Mouse (Mus musculus) CH12.LX (cell line): Measurements from ENCODE around the gene Spef2. TPM values are rescaled to one million over a fixed set of nuclear protein-coding genes. Genes with fewer than 3 reads are reported as not detected.

Source experiments
- DNase-seq: peaks from one replicate; pipeline ENCODE4 v3.0.0-alpha.2; 2013; ENCODE audit errors: extremely low read depth
- H3K27ac ChIP-seq: 2 replicates; pipeline ENCODE4 v1.5.1; 2012; ENCODE audit warnings: low read depth, mild to moderate bottlenecking, control low read depth, moderate library complexity; ENCODE audit not compliant: insufficient read depth
- H3K27me3 ChIP-seq: replicated peaks from 2 replicates; pipeline ENCODE3; 2012; ENCODE audit warnings: inconsistent platforms
- H3K36me3 ChIP-seq, 2 experiments: replicated peaks in 1 of 2; 2 replicates each; pipeline versions ENCODE3 to v1.6.1; 2012; ENCODE audit warnings: inconsistent platforms in 1 of 2, low read length in 1 of 2, mild to moderate bottlenecking in 1 of 2, mixed read lengths in 1 of 2, moderate library complexity in 1 of 2; ENCODE audit not compliant: control insufficient read depth in 1 of 2, insufficient read depth in 1 of 2
- H3K4me1 ChIP-seq, 2 experiments: 2 replicates each; pipeline ENCODE4 v1.6.1; 2012; ENCODE audit warnings: inconsistent platforms in 1 of 2, moderate library complexity in 1 of 2; ENCODE audit not compliant: insufficient read depth in 2 of 2, control insufficient read depth in 1 of 2
- H3K4me2 ChIP-seq: 2 replicates; pipeline ENCODE4 v1.6.1; 2012; ENCODE audit warnings: low read depth, mild to moderate bottlenecking, control low read depth; ENCODE audit not compliant: poor library complexity, insufficient read depth, severe bottlenecking
- H3K4me3 ChIP-seq, 3 experiments: fragments of 150-350 bp in 1 of 3; sonication (generic) in 1 of 3; replicated peaks in 1 of 3; 2 replicates each; pipeline versions ENCODE3 to v1.5.1; 2011 to 2012; ENCODE audit warnings: low read depth in 2 of 3, low read length in 2 of 3, mild to moderate bottlenecking in 2 of 3, moderate library complexity in 2 of 3, control low read depth in 1 of 3, improper control_type of control experiment in 1 of 3, inconsistent platforms in 1 of 3, mixed read lengths in 1 of 3; ENCODE audit not compliant: poor library complexity in 1 of 3
- H3K79me2 ChIP-seq: replicated peaks from 2 replicates; pipeline ENCODE4 v1.6.1; 2012; ENCODE audit warnings: mild to moderate bottlenecking, moderate library complexity; ENCODE audit not compliant: control insufficient read depth, poor library complexity, insufficient read depth, severe bottlenecking; ENCODE audit errors: extremely low read depth
- H3K9ac ChIP-seq: 2 replicates; pipeline ENCODE4 v1.6.1; 2012; ENCODE audit warnings: low read depth, mild to moderate bottlenecking, control low read depth, moderate library complexity; ENCODE audit not compliant: insufficient read depth
- H3K9me3 ChIP-seq: replicated peaks from 2 replicates; pipeline ENCODE3; 2012; ENCODE audit warnings: low read length, inconsistent platforms, mixed read lengths
- BHLHE40 ChIP-seq: IDR thresholded peaks from 2 replicates; pipeline ENCODE4 v1.6.1; 2011; ENCODE audit warnings: mild to moderate bottlenecking, low read depth, low read length, improper control_type of control experiment
- CHD1 ChIP-seq: IDR thresholded peaks from 2 replicates; pipeline ENCODE4 v1.6.1; 2012; ENCODE audit warnings: low read depth, low read length, improper control_type of control experiment, inconsistent platforms
- CHD2 ChIP-seq: IDR thresholded peaks from 2 replicates; pipeline ENCODE4 v1.6.1; 2011; ENCODE audit warnings: low read length, improper control_type of control experiment
- E2F4 ChIP-seq: IDR thresholded peaks from 2 replicates; pipeline ENCODE4 v1.6.1; 2011; ENCODE audit warnings: low read depth, low read length, improper control_type of control experiment; ENCODE audit not compliant: insufficient replicate concordance
- EP300 ChIP-seq: IDR thresholded peaks from 2 replicates; pipeline ENCODE4 v1.6.1; 2011; ENCODE audit warnings: low read length, improper control_type of control experiment
- ETS1 ChIP-seq: conservative IDR thresholded peaks from 2 replicates; pipeline ENCODE4 v1.6.1; 2012; ENCODE audit warnings: low read depth, mild to moderate bottlenecking, inconsistent platforms, low read length, improper control_type of control experiment, moderate library complexity
- HCFC1 ChIP-seq: IDR thresholded peaks from 2 replicates; pipeline ENCODE4 v1.6.1; 2012; ENCODE audit warnings: low read depth, mild to moderate bottlenecking, inconsistent platforms, low read length, improper control_type of control experiment
- IRF4 ChIP-seq: IDR thresholded peaks from 2 replicates; pipeline ENCODE4 v1.6.1; 2014; ENCODE audit warnings: low read depth, mild to moderate bottlenecking, inconsistent platforms, low read length, improper control_type of control experiment
- JUN ChIP-seq: IDR thresholded peaks from 2 replicates; pipeline ENCODE4 v1.6.1; 2011; ENCODE audit warnings: low read depth, mild to moderate bottlenecking, low read length, improper control_type of control experiment, moderate library complexity; ENCODE audit not compliant: insufficient read depth
- JUND ChIP-seq: conservative IDR thresholded peaks from 2 replicates; pipeline ENCODE4 v1.6.1; 2011; ENCODE audit warnings: low read depth, low read length, improper control_type of control experiment
- KAT2A ChIP-seq: IDR thresholded peaks from 2 replicates; pipeline ENCODE4 v1.6.1; 2012; ENCODE audit warnings: low read length, improper control_type of control experiment, inconsistent platforms; ENCODE audit not compliant: insufficient replicate concordance
- MAFK ChIP-seq: IDR thresholded peaks from 2 replicates; pipeline ENCODE4 v1.6.1; 2011; ENCODE audit warnings: low read length, improper control_type of control experiment; ENCODE audit not compliant: insufficient replicate concordance
- MAZ ChIP-seq: IDR thresholded peaks from 2 replicates; pipeline ENCODE4 v1.6.1; 2012; ENCODE audit warnings: low read depth, mild to moderate bottlenecking, inconsistent platforms, low read length, improper control_type of control experiment, moderate library complexity
- MEF2A ChIP-seq: IDR thresholded peaks from 2 replicates; pipeline ENCODE4 v1.6.1; 2014; ENCODE audit warnings: low read depth, mild to moderate bottlenecking, inconsistent platforms, low read length, improper control_type of control experiment, borderline replicate concordance
- MXI1 ChIP-seq: IDR thresholded peaks from 2 replicates; pipeline ENCODE4 v1.6.1; 2011; ENCODE audit warnings: mild to moderate bottlenecking, low read depth, low read length, improper control_type of control experiment
- NELFE ChIP-seq: IDR thresholded peaks from 2 replicates; pipeline ENCODE4 v1.6.1; 2011; ENCODE audit warnings: low read depth, low read length, improper control_type of control experiment
- NRF1 ChIP-seq: IDR thresholded peaks from 2 replicates; pipeline ENCODE4 v1.6.1; 2014; ENCODE audit warnings: low read depth, mild to moderate bottlenecking, inconsistent platforms, low read length, improper control_type of control experiment, moderate library complexity
- POLR2AphosphoS2 ChIP-seq: IDR thresholded peaks from 2 replicates; pipeline ENCODE4 v1.6.1; 2011; ENCODE audit warnings: low read depth, low read length, improper control_type of control experiment
- RCOR1 ChIP-seq: conservative IDR thresholded peaks from 2 replicates; pipeline ENCODE4 v1.6.1; 2012; ENCODE audit warnings: low read depth, mild to moderate bottlenecking, inconsistent platforms, low read length, improper control_type of control experiment
- TBP ChIP-seq: conservative IDR thresholded peaks from 2 replicates; pipeline ENCODE4 v1.6.1; 2011; ENCODE audit warnings: low read depth, low read length, improper control_type of control experiment
- UBTF ChIP-seq: IDR thresholded peaks from 2 replicates; pipeline ENCODE4 v1.6.1; 2012; ENCODE audit warnings: low read depth, mild to moderate bottlenecking, inconsistent platforms, low read length, improper control_type of control experiment, moderate library complexity
- USF1 ChIP-seq: IDR thresholded peaks from 2 replicates; pipeline ENCODE4 v1.6.1; 2014; ENCODE audit warnings: low read depth, mild to moderate bottlenecking, inconsistent platforms, low read length, improper control_type of control experiment
- USF2 ChIP-seq: conservative IDR thresholded peaks from 2 replicates; pipeline ENCODE4 v1.6.1; 2011; ENCODE audit warnings: low read depth, low read length, improper control_type of control experiment
- dilution Hi-C: fragments of 300-500 bp; cut with MboI; formaldehyde crosslinking; loops from 2 replicates; pipeline ENCODE4 v1.14.3; 2020; ENCODE audit warnings: low sequenced_read_pairs; ENCODE audit not compliant: extremely low pct_unique_long_range_greater_than_20kb, extremely low pct_ligation_motif_present
- in situ Hi-C: fragments of 300-500 bp; cut with MboI; formaldehyde crosslinking; loops from 3 replicates; pipeline ENCODE4 v1.14.3; 2019; ENCODE audit warnings: low sequenced_read_pairs, low pct_ligation_motif_present, low pct_unique_long_range_greater_than_20kb, mixed read lengths
- polyA plus RNA-seq: library from polyadenylated mRNA; unstranded; fragments of >175 nt; gene quantifications from 2 replicates; pipeline ENCODE4 v1.2.1, GENCODE M21; 2012; ENCODE audit warnings: low read depth; ENCODE audit not compliant: insufficient read length
- total RNA-seq, 2 experiments: library from RNA; depleted of rRNA; stranded (reverse); fragments of 300-350 nt in 1 of 2; fragments of >200 nt in 1 of 2; gene quantifications; 2 replicates each; pipeline ENCODE4 v1.2.3; 2012 to 2014

Spef2 gene
- total and polyA plus RNA-seq, 3 experiments = 0.51 to 1.4 (median 1.2) TPM

- no peaks in the 10 kb centered on the region for H3K27me3 ChIP-seq
- TF ChIP-seq E2F4 (no peak), ETS1 (0 out of 2 replicates have a peak, but pooled peaks have one; percentile 18), EP300 (peak; percentile 35; the same call in 1 of the 2 replicates), BHLHE40 (0 out of 2 replicates have a peak, but pooled peaks have one; percentile 9), MAFK (peak; percentile 82), IRF4 (peak; percentile 48; the same call in 1 of the 2 replicates), POLR2AphosphoS2 (no peak)
- dilution Hi-C loops (no loop called here), in situ Hi-C loops (no loop called here)
- H3K79me2 ChIP-seq = no peaks in the 10 kb centered on the region
- H3K36me3 ChIP-seq = no peaks in the 10 kb centered on the region
- H3K4me2 ChIP-seq = no peak overlapping the region
- no peaks in the 10 kb centered on the region for H3K9me3 ChIP-seq
- peaks cover 2 to 34% of the 10 kb centered on the region in 2 experiments; a peak in 3 of 4 replicates for H3K4me1 ChIP-seq
- H3K4me3 ChIP-seq = no peak overlapping the region
- DNase-seq = peak; percentile 49
- H3K27ac ChIP-seq = no peak overlapping the region
- H3K9ac ChIP-seq = no peak overlapping the region
These were observed 213.5 kb downstream of the Spef2 start for GRCm38 (mm10) chr15:9535200-9535599.

- H3K4me1 ChIP-seq = peaks cover 2 to 48% of the 10 kb centered on the region in 2 experiments; a peak in 3 of 4 replicates
- no peak overlapping the region for H3K4me2 ChIP-seq
- H3K27me3 ChIP-seq = no peaks in the 10 kb centered on the region
- no peak overlapping the region for H3K9ac ChIP-seq
- H3K36me3 ChIP-seq = no peaks in the 10 kb centered on the region
- H3K4me3 ChIP-seq = no peak overlapping the region
- no peak for TF ChIP-seq RCOR1
- TF ChIP-seq POLR2AphosphoS2 = no peak
- TF ChIP-seq USF2 = no peak
- no peak for TF ChIP-seq MEF2A
- TF ChIP-seq CHD2 = no peak
- TF ChIP-seq EP300 = no peak
- TF ChIP-seq, all 38 proteins: peak for 0
- Histone ChIP-seq H3K79me2 (no peaks in the 10 kb centered on the region), H3K27ac (no peak overlapping the region), H3K9me3 (no peaks in the 10 kb centered on the region)
- no peak for DNase-seq
- in situ Hi-C loops (no loop called here), dilution Hi-C loops (no loop called here)
These were observed 215.2 kb downstream of the Spef2 start for GRCm38 (mm10) chr15:9533356-9533902.

GRCm38 (mm10) chr15:9530076-9530475 lies 218.6 kb downstream of the Spef2 start, which contains the start of gene Il7r:
Gene Il7r, minus strand, starts transcription at chr15:9530176.
- H3K36me3 ChIP-seq = no peaks in the 10 kb centered on the region
- H3K4me2 ChIP-seq = peak within 1 kb of the TSS; percentile 44; the same call in 1 of the 2 replicates
- H3K9me3 ChIP-seq = no peaks in the 10 kb centered on the region
- DNase-seq = no peak
- H3K79me2 ChIP-seq = no peaks in the 10 kb centered on the region
- H3K27ac ChIP-seq = no peak within 1 kb of the TSS
- H3K27me3 ChIP-seq = no peaks in the 10 kb centered on the region
- H3K4me1 ChIP-seq = peaks cover 1 to 45% of the 10 kb centered on the region in 2 experiments; a peak in 3 of 4 replicates
- peak within 1 kb of the TSS in 1 of 3 experiments; percentile 39 for H3K4me3 ChIP-seq
- in situ Hi-C loops (no loop called here), dilution Hi-C loops (no loop called here)
- TF ChIP-seq JUN (no peak), RCOR1 (no peak), MAZ (no peak), USF1 (no peak), NELFE (no peak), JUND (no peak), HCFC1 (no peak), NRF1 (no peak), UBTF (no peak), TBP (no peak), MXI1 (no peak), KAT2A (no peak), CHD1 (no peak), MAFK (no peak)
- TF ChIP-seq, all 38 proteins: peak for 0
- H3K9ac ChIP-seq = no peak within 1 kb of the TSS
